In the genomic region with DNA sequence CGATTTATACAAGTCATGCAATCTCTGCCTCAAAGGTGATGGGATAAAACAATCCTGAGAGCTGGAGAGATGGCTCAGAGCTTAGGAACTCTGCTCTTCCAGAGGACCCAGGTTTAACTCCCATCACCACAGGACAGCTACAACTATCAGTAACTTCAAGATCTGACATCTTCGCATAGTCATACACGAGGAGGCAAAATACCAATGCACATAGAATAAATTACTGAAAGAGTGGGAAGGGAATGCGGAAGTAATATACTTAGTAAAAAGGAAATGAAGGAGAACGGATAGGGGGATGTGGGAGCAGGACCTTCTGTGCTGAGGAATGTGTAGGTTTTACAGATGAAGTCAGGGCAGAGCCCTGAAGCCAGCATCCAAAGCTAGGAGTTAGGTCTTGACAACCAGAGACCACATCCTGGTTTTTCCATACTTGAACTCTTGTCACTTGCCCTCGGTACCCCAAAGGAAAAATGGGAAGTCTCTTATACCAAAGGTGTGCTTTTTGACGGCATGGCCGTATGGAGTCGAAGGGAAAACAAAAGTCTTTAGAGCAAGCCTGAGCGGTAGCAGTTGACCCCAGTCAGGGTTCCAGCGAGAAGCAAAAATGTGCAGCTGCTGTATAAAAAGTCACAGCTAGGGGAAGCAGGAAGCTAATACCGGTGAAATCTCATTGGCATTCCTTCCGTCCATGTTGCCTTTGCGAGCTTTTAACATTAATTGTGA, we compare ENCODE assay signal across 7 mouse cellular contexts. TPM values are rescaled to one million over a fixed set of nuclear protein-coding genes. Genes with fewer than 3 reads are reported as not detected.
DNase-seq lines count a peak whose midpoint lies in the region; ATAC-seq and TF ChIP-seq lines count a peak whose summit lies in the region.

No protein-coding gene starts in this region.

- ATAC-seq in forebrain, embryonic 11.5 days (replicated peaks; ENCODE audit: low FRiP score), result 0 out of 2 replicates have a peak, but pooled peaks have one; percentile 3
- no peak for ATAC-seq in limb, embryonic 15.5 days (ENCODE audit: insufficient number of reproducible peaks, low FRiP score, low TSS enrichment, low read depth)

- TF ChIP-seq POLR2A in spleen, adult 2 months (IDR thresholded peaks at IDR 0.05; ENCODE audit: low read depth, low read length), result no peak

- H3K27me3 ChIP-seq in spleen, adult 2 months (ENCODE audit: control insufficient read depth, insufficient read depth, low read length), result no peaks in the 10 kb centered on the region
- no peaks in the 10 kb centered on the region for H3K27me3 ChIP-seq in forebrain, embryonic 11.5 days (ENCODE audit: control insufficient read depth, insufficient read depth, low read length)
- H3K27me3 ChIP-seq in limb, embryonic 15.5 days, result no peaks in the 10 kb centered on the region

- DNase-seq in spleen, adult 2 months (ENCODE audit: low read depth in 1 of 2, low spot score in 2 of 2), result no peak
- no peak for DNase-seq in spleen, postnatal 36 days (ENCODE audit: low spot score in 2 of 2)
- DNase-seq in forebrain, embryonic 11.5 days (ENCODE audit: low spot score), result no peak
- DNase-seq in urinary bladder, postnatal 4 days (ENCODE audit: low spot score in 2 of 2), result no peak
- no peak for DNase-seq in cerebellum, postnatal 10 days
- DNase-seq in left cerebral cortex, postnatal 36 days (ENCODE audit: low spot score in 2 of 2), result no peak

- peaks cover 9% of the 10 kb centered on the region for H3K4me1 ChIP-seq in spleen, adult 2 months (ENCODE audit: control insufficient read depth, insufficient read depth, insufficient read length)
- peaks cover 8% of the 10 kb centered on the region for H3K4me1 ChIP-seq in forebrain, embryonic 11.5 days (replicated peaks; ENCODE audit: control insufficient read depth, insufficient read depth, low read length)
- peaks cover 32% of the 10 kb centered on the region for H3K4me1 ChIP-seq in limb, embryonic 15.5 days

- H3K27ac ChIP-seq in spleen, adult 2 months (ENCODE audit: insufficient read depth, low read length), result peak overlapping the region; percentile 19; the same call in 1 of the 2 replicates
- H3K27ac ChIP-seq in forebrain, embryonic 11.5 days (ENCODE audit: low read depth, low read length), result no peak overlapping the region
- peak overlapping the region; percentile 95 for H3K27ac ChIP-seq in limb, embryonic 15.5 days

- no peak for TF ChIP-seq CTCF in spleen, adult 2 months (IDR thresholded peaks at IDR 0.05; ENCODE audit: extremely low read depth, insufficient read depth, insufficient read length, insufficient replicate concordance)

- H3K9ac ChIP-seq in forebrain, embryonic 11.5 days (ENCODE audit: low read length), result peak overlapping the region; percentile 77
- H3K9ac ChIP-seq in limb, embryonic 15.5 days, result peak overlapping the region; percentile 45

- peak overlapping the region; percentile 86 for H3K4me2 ChIP-seq in forebrain, embryonic 11.5 days (ENCODE audit: low read depth, low read length, severe bottlenecking)
- H3K4me2 ChIP-seq in limb, embryonic 15.5 days, result peak overlapping the region; percentile 81

- 8% methylated on average over 14 of the region's 14 CpGs for WGBS in spleen, adult 2 months
- WGBS in forebrain, embryonic 11.5 days, result 71% methylated on average over 14 of the region's 14 CpGs
- 49% methylated on average over 14 of the region's 14 CpGs for WGBS in limb, embryonic 15.5 days

- peak overlapping the region; percentile 88 for H3K4me3 ChIP-seq in spleen, adult 2 months (ENCODE audit: extremely low read depth, insufficient read depth, insufficient read length)
- H3K4me3 ChIP-seq in forebrain, embryonic 11.5 days (ENCODE audit: low read depth, low read length), result peak overlapping the region; percentile 63
- peak overlapping the region; percentile 77 for H3K4me3 ChIP-seq in limb, embryonic 15.5 days

- peaks cover 16% of the 10 kb centered on the region for H3K36me3 ChIP-seq in spleen, adult 2 months (ENCODE audit: control insufficient read depth, insufficient read depth, low read length)
- H3K36me3 ChIP-seq in forebrain, embryonic 11.5 days (ENCODE audit: control insufficient read depth, insufficient read depth, low read length), result peaks cover 7% of the 10 kb centered on the region; the same call in 1 of the 2 replicates
- H3K36me3 ChIP-seq in limb, embryonic 15.5 days, result peaks cover 44% of the 10 kb centered on the region

- H3K9me3 ChIP-seq in forebrain, embryonic 11.5 days (ENCODE audit: control insufficient read depth, low read length), result no peaks in the 10 kb centered on the region
- H3K9me3 ChIP-seq in limb, embryonic 15.5 days, result no peaks in the 10 kb centered on the region

- intact Hi-C loops in left cerebral cortex, postnatal 36 days (cut with DNase I), result no loop called here

RNA-seq across cellular contexts. Expression of a gene that starts 7.4 kb away (rescaled TPM):
- polyA plus RNA-seq in spleen, adult 2 months (2012; rRNA removed), result 95.8 and 162 TPM in 2 replicates
- polyA plus RNA-seq in forebrain, embryonic 11.5 days (2014; fragmentation: Nextera tagmentation; extraction: Ambion mirVana), result 251 and 275 TPM in 2 replicates
- 261 and 281 TPM in 2 replicates for polyA plus RNA-seq in limb, embryonic 15.5 days (2015; fragmentation: Nextera tagmentation; extraction: Ambion mirVana)
- 100 to 1,000 TPM; 198 to 199 TPM for total RNA-seq in left cerebral cortex, postnatal 36 days (2021)

RNA-seq across cellular contexts. Expression of a gene that starts 8.0 kb away (rescaled TPM):
- polyA plus RNA-seq in spleen, adult 2 months (2012; rRNA removed), result 106 and 148 TPM in 2 replicates
- 236 and 244 TPM in 2 replicates for polyA plus RNA-seq in forebrain, embryonic 11.5 days (2014; fragmentation: Nextera tagmentation; extraction: Ambion mirVana)
- 262 and 273 TPM in 2 replicates for polyA plus RNA-seq in limb, embryonic 15.5 days (2015; fragmentation: Nextera tagmentation; extraction: Ambion mirVana)
- 100 to 1,000 TPM; 127 to 144 TPM for total RNA-seq in left cerebral cortex, postnatal 36 days (2021)

RNA-seq across cellular contexts. Expression of a gene that starts 8.0 kb away (rescaled TPM):
- polyA plus RNA-seq in spleen, adult 2 months (2012; rRNA removed), result 5.1 and 5.5 TPM in 2 replicates
- 5.0 and 5.4 TPM in 2 replicates for polyA plus RNA-seq in forebrain, embryonic 11.5 days (2014; fragmentation: Nextera tagmentation; extraction: Ambion mirVana)
- 22.9 and 25.0 TPM in 2 replicates for polyA plus RNA-seq in limb, embryonic 15.5 days (2015; fragmentation: Nextera tagmentation; extraction: Ambion mirVana)
- 1 to 10 TPM in 1 of 2 experiments, under 1 TPM in 1; 0.57 to 1.4 TPM for total RNA-seq in left cerebral cortex, postnatal 36 days (2021)

RNA-seq across cellular contexts. Expression of a gene that starts 8.0 kb away (rescaled TPM):
- polyA plus RNA-seq in spleen, adult 2 months (2012; rRNA removed), result 121 and 123 TPM in 2 replicates
- 23.5 and 24.9 TPM in 2 replicates for polyA plus RNA-seq in forebrain, embryonic 11.5 days (2014; fragmentation: Nextera tagmentation; extraction: Ambion mirVana)
- 56.6 and 62.5 TPM in 2 replicates for polyA plus RNA-seq in limb, embryonic 15.5 days (2015; fragmentation: Nextera tagmentation; extraction: Ambion mirVana)
- total RNA-seq in left cerebral cortex, postnatal 36 days (2021), result 10 to 100 TPM; 35.9 to 39.3 TPM

RNA-seq across cellular contexts. Expression of a gene that starts 33.3 kb away (rescaled TPM):
- 11.3 and 12.0 TPM in 2 replicates for polyA plus RNA-seq in spleen, adult 2 months (2012; rRNA removed)
- 2.5 and 3.6 TPM in 2 replicates for polyA plus RNA-seq in forebrain, embryonic 11.5 days (2014; fragmentation: Nextera tagmentation; extraction: Ambion mirVana)
- 6.0 and 7.4 TPM in 2 replicates for polyA plus RNA-seq in limb, embryonic 15.5 days (2015; fragmentation: Nextera tagmentation; extraction: Ambion mirVana)
- 10 to 100 TPM; 27.6 to 32.4 TPM for total RNA-seq in left cerebral cortex, postnatal 36 days (2021)
